Mouse (Mus musculus): ENCODE results near the gene Pik3cg. TPM values are rescaled to one million over a fixed set of nuclear protein-coding genes. Genes with fewer than 3 reads are reported as not detected.
"Not testable (repeated sequence)": the region's sequence is repeated elsewhere in the genome, so short reads cannot be mapped to it uniquely, and the experiment has no call there.

The Pik3cg gene
- polyA plus RNA-seq (2016; fragmentation: Nextera tagmentation; extraction: Ambion mirVana) = 1.00 and 1.1 TPM in 2 replicates

- H3K4me1 ChIP-seq = peaks cover 12% of the 10 kb centered on the region
- no peaks in the 10 kb centered on the region for H3K9me3 ChIP-seq
- no peaks in the 10 kb centered on the region for H3K36me3 ChIP-seq (replicated peaks)
- H3K9ac ChIP-seq = no peak within 1 kb of the TSS
- WGBS = 70% methylated on average over 22 of the region's 22 CpGs
- no peak within 1 kb of the TSS for H3K4me2 ChIP-seq
- H3K4me3 ChIP-seq (replicated peaks) = no peak within 1 kb of the TSS
- H3K27me3 ChIP-seq = no peaks in the 10 kb centered on the region
- H3K27ac ChIP-seq = no peak within 1 kb of the TSS
- ATAC-seq (ENCODE audit: low FRiP score) = no peak
Measured at GRCm38 (mm10) chr12:32207948-32208891, at the start of gene Pik3cg. TSS of gene Pik3cg (minus strand) at chr12:32208659.

GRCm38 (mm10) chr12:32248483-32248882, 40.0 kb upstream of the Pik3cg start:
- H3K4me3 ChIP-seq (replicated peaks) = no peak overlapping the region
- H3K27ac ChIP-seq = no peak overlapping the region
- no peak for ATAC-seq (ENCODE audit: low FRiP score)
- WGBS = 75% methylated on average over 2 of the region's 2 CpGs
- no peaks in the 10 kb centered on the region for H3K27me3 ChIP-seq
- no peaks in the 10 kb centered on the region for H3K36me3 ChIP-seq (replicated peaks)
- no peaks in the 10 kb centered on the region for H3K9me3 ChIP-seq
- H3K9ac ChIP-seq = no peak overlapping the region
- H3K4me1 ChIP-seq = no peaks in the 10 kb centered on the region
- H3K4me2 ChIP-seq = no peak overlapping the region

- 77% methylated on average over 5 of the region's 5 CpGs for WGBS
Measured at GRCm38 (mm10) chr12:32245566-32246233, 37.2 kb upstream of the Pik3cg start.

GRCm38 (mm10) chr12:32243586-32243985, 35.1 kb upstream of the Pik3cg start:
- Histone ChIP-seq H3K9ac (no peak overlapping the region), H3K27me3 (no peaks in the 10 kb centered on the region), H3K27ac (no peak overlapping the region), H3K9me3 (no peaks in the 10 kb centered on the region), H3K36me3 (replicated peaks) (no peaks in the 10 kb centered on the region), H3K4me3 (replicated peaks) (no peak overlapping the region), H3K4me2 (no peak overlapping the region), H3K4me1 (no peaks in the 10 kb centered on the region)
- no peak for ATAC-seq (ENCODE audit: low FRiP score)
- WGBS = 65% methylated on average over 1 of the region's 1 CpGs

More at GRCm38 (mm10) chr12:32245566-32246233, 37.2 kb upstream of the Pik3cg start:
- Histone ChIP-seq H3K4me2 (no peak overlapping the region), H3K4me3 (replicated peaks) (no peak overlapping the region), H3K27me3 (no peaks in the 10 kb centered on the region), H3K4me1 (no peaks in the 10 kb centered on the region), H3K9ac (no peak overlapping the region), H3K27ac (no peak overlapping the region), H3K36me3 (replicated peaks) (no peaks in the 10 kb centered on the region), H3K9me3 (no peaks in the 10 kb centered on the region)
- ATAC-seq (ENCODE audit: low FRiP score) = no peak

GRCm38 (mm10) chr12:32239134-32239533, 30.7 kb upstream of the Pik3cg start:
- not testable (repeated sequence) for H3K4me3 ChIP-seq (replicated peaks); H3K9me3 ChIP-seq; H3K4me2 ChIP-seq; H3K36me3 ChIP-seq (replicated peaks); ATAC-seq (ENCODE audit: low FRiP score); H3K9ac ChIP-seq; H3K4me1 ChIP-seq; H3K27ac ChIP-seq; H3K27me3 ChIP-seq
- 83% methylated on average over 3 of the region's 3 CpGs for WGBS

GRCm38 (mm10) chr12:32238433-32238832, 30.0 kb upstream of the Pik3cg start:
- no peak overlapping the region for H3K4me3 ChIP-seq (replicated peaks)
- WGBS = 78% methylated on average over 5 of the region's 5 CpGs
- H3K27ac ChIP-seq = no peak overlapping the region
- ATAC-seq (ENCODE audit: low FRiP score) = no peak
- no peak overlapping the region for H3K9ac ChIP-seq
- H3K36me3 ChIP-seq (replicated peaks) = no peaks in the 10 kb centered on the region
- H3K9me3 ChIP-seq = no peaks in the 10 kb centered on the region
- H3K4me2 ChIP-seq = no peak overlapping the region
- H3K4me1 ChIP-seq = no peaks in the 10 kb centered on the region
- no peaks in the 10 kb centered on the region for H3K27me3 ChIP-seq

GRCm38 (mm10) chr12:32237839-32238238, 29.4 kb upstream of the Pik3cg start:
- no peaks in the 10 kb centered on the region for H3K9me3 ChIP-seq
- H3K4me2 ChIP-seq = no peak overlapping the region
- no peaks in the 10 kb centered on the region for H3K36me3 ChIP-seq (replicated peaks)
- H3K4me3 ChIP-seq (replicated peaks) = no peak overlapping the region
- H3K27ac ChIP-seq = no peak overlapping the region
- H3K27me3 ChIP-seq = no peaks in the 10 kb centered on the region
- no peak for ATAC-seq (ENCODE audit: low FRiP score)
- H3K9ac ChIP-seq = no peak overlapping the region
- WGBS = 58% methylated on average over 5 of the region's 5 CpGs
- no peaks in the 10 kb centered on the region for H3K4me1 ChIP-seq

GRCm38 (mm10) chr12:32237139-32237538, 28.7 kb upstream of the Pik3cg start:
- Histone ChIP-seq H3K27ac (no peak overlapping the region), H3K4me3 (replicated peaks) (no peak overlapping the region), H3K36me3 (replicated peaks) (no peaks in the 10 kb centered on the region), H3K9ac (no peak overlapping the region), H3K4me2 (no peak overlapping the region), H3K4me1 (no peaks in the 10 kb centered on the region), H3K27me3 (no peaks in the 10 kb centered on the region), H3K9me3 (no peaks in the 10 kb centered on the region)
- WGBS = 74% methylated on average over 1 of the region's 1 CpGs
- no peak for ATAC-seq (ENCODE audit: low FRiP score)

- Histone ChIP-seq H3K9ac (no peak overlapping the region), H3K4me2 (no peak overlapping the region), H3K36me3 (replicated peaks) (no peaks in the 10 kb centered on the region), H3K4me1 (no peaks in the 10 kb centered on the region), H3K27me3 (no peaks in the 10 kb centered on the region), H3K27ac (no peak overlapping the region), H3K9me3 (no peaks in the 10 kb centered on the region), H3K4me3 (replicated peaks) (no peak overlapping the region)
- 83% methylated on average over 3 of the region's 3 CpGs for WGBS
- ATAC-seq (ENCODE audit: low FRiP score) = no peak
Measured at GRCm38 (mm10) chr12:32236450-32236849, 28.0 kb upstream of the Pik3cg start.

GRCm38 (mm10) chr12:32233871-32234270, 25.4 kb upstream of the Pik3cg start:
- ATAC-seq (ENCODE audit: low FRiP score) = no peak
- H3K9me3 ChIP-seq = no peaks in the 10 kb centered on the region
- no peak overlapping the region for H3K4me2 ChIP-seq
- H3K27me3 ChIP-seq = no peaks in the 10 kb centered on the region
- no peaks in the 10 kb centered on the region for H3K36me3 ChIP-seq (replicated peaks)
- WGBS = 74% methylated on average over 4 of the region's 4 CpGs
- no peak overlapping the region for H3K4me3 ChIP-seq (replicated peaks)
- H3K27ac ChIP-seq = no peak overlapping the region
- no peak overlapping the region for H3K9ac ChIP-seq
- H3K4me1 ChIP-seq = peaks cover 8% of the 10 kb centered on the region

GRCm38 (mm10) chr12:32231398-32231797, 22.9 kb upstream of the Pik3cg start:
- Histone ChIP-seq H3K27ac (no peak overlapping the region), H3K36me3 (replicated peaks) (no peaks in the 10 kb centered on the region), H3K4me1 (peaks cover 8% of the 10 kb centered on the region), H3K4me3 (replicated peaks) (no peak overlapping the region), H3K9ac (no peak overlapping the region), H3K4me2 (no peak overlapping the region), H3K9me3 (no peaks in the 10 kb centered on the region), H3K27me3 (no peaks in the 10 kb centered on the region)
- no peak for ATAC-seq (ENCODE audit: low FRiP score)
- WGBS = 82% methylated on average over 1 of the region's 1 CpGs

- 95% methylated on average over 1 of the region's 1 CpGs for WGBS
- H3K4me1 ChIP-seq = no peaks in the 10 kb centered on the region
- H3K9ac ChIP-seq = no peak overlapping the region
- H3K27me3 ChIP-seq = no peaks in the 10 kb centered on the region
- no peak overlapping the region for H3K27ac ChIP-seq
- H3K4me3 ChIP-seq (replicated peaks) = no peak overlapping the region
- no peak for ATAC-seq (ENCODE audit: low FRiP score)
- H3K36me3 ChIP-seq (replicated peaks) = no peaks in the 10 kb centered on the region
- no peak overlapping the region for H3K4me2 ChIP-seq
- no peaks in the 10 kb centered on the region for H3K9me3 ChIP-seq
Measured at GRCm38 (mm10) chr12:32223629-32224028, 15.2 kb upstream of the Pik3cg start.
